Mouse (Mus musculus): Measurements from ENCODE around the gene Ldlrad3. TPM values are rescaled to one million over a fixed set of nuclear protein-coding genes. Genes with fewer than 3 reads are reported as not detected.
A peak's percentile ranks its signal among the peaks of the same experiment; 100 is the strongest.

Gene Ldlrad3
- polyA plus RNA-seq, 1 experiment from 2014 or later: 24.6 TPM

DNA sequence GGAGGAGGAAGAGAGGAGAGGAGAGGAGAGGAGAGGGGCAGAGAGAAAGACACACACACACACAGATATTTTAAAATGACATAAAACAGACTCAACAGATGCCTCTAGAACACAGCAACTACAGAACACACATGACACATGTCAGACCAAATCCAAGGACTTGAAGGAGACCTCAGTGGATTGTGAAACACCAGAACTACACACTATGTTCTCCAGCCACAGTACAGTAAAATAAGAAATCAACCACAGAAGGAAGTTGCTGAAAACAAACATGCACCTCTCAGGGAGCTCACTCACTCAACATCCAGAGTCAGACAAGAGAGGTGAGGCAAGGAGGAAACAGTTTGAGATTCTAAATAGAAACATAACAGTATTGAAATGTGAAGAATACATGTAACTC is 103.4 kb downstream of the Ldlrad3 start:
- Histone ChIP-seq H3K36me3 (ENCODE audit: control insufficient read depth, insufficient read depth, low read length) (no peaks in the 10 kb centered on the region), H3K4me2 (ENCODE audit: low read length) (no peak overlapping the region), H3K27me3 (replicated peaks; ENCODE audit: control insufficient read depth, insufficient read depth, low read length) (no peaks in the 10 kb centered on the region), H3K4me1 (ENCODE audit: control insufficient read depth, insufficient read depth, low read depth, low read length) (no peaks in the 10 kb centered on the region), H3K4me3 (ENCODE audit: low read length) (no peak overlapping the region), H3K9ac (ENCODE audit: low read depth, low read length) (no peak overlapping the region), H3K27ac (ENCODE audit: low read depth, low read length) (no peak overlapping the region), H3K9me3 (ENCODE audit: control insufficient read depth, low read length) (no peaks in the 10 kb centered on the region)
- ATAC-seq: no peak

- Histone ChIP-seq H3K36me3 (ENCODE audit: control insufficient read depth, insufficient read depth, low read length) (no peaks in the 10 kb centered on the region), H3K9me3 (ENCODE audit: control insufficient read depth, low read length) (no peaks in the 10 kb centered on the region; the same call in 1 of the 2 replicates), H3K9ac (ENCODE audit: low read depth, low read length) (no peak overlapping the region), H3K4me2 (ENCODE audit: low read length) (no peak overlapping the region), H3K4me3 (ENCODE audit: low read length) (no peak overlapping the region), H3K4me1 (ENCODE audit: control insufficient read depth, insufficient read depth, low read depth, low read length) (no peaks in the 10 kb centered on the region), H3K27ac (ENCODE audit: low read depth, low read length) (no peak overlapping the region), H3K27me3 (replicated peaks; ENCODE audit: control insufficient read depth, insufficient read depth, low read length) (no peaks in the 10 kb centered on the region)
- 44% methylated on average over 4 of the region's 4 CpGs for WGBS
- ATAC-seq: peak; percentile 42; the same call in 1 of the 2 replicates
These were observed 108.6 kb downstream of the Ldlrad3 start for GRCm38 (mm10) chr2:102077554-102077953.

- ATAC-seq: no peak
- WGBS: 97% methylated on average over 6 of the region's 6 CpGs
- Histone ChIP-seq H3K9me3 (ENCODE audit: control insufficient read depth, low read length) (no peaks in the 10 kb centered on the region; the same call in 1 of the 2 replicates), H3K4me3 (ENCODE audit: low read length) (no peak overlapping the region), H3K27ac (ENCODE audit: low read depth, low read length) (no peak overlapping the region), H3K9ac (ENCODE audit: low read depth, low read length) (no peak overlapping the region), H3K27me3 (replicated peaks; ENCODE audit: control insufficient read depth, insufficient read depth, low read length) (no peaks in the 10 kb centered on the region), H3K36me3 (ENCODE audit: control insufficient read depth, insufficient read depth, low read length) (no peaks in the 10 kb centered on the region), H3K4me2 (ENCODE audit: low read length) (no peak overlapping the region), H3K4me1 (ENCODE audit: control insufficient read depth, insufficient read depth, low read depth, low read length) (no peaks in the 10 kb centered on the region; the same call in 1 of the 2 replicates)
These were observed 109.9 kb downstream of the Ldlrad3 start for GRCm38 (mm10) chr2:102076237-102076636.

DNA sequence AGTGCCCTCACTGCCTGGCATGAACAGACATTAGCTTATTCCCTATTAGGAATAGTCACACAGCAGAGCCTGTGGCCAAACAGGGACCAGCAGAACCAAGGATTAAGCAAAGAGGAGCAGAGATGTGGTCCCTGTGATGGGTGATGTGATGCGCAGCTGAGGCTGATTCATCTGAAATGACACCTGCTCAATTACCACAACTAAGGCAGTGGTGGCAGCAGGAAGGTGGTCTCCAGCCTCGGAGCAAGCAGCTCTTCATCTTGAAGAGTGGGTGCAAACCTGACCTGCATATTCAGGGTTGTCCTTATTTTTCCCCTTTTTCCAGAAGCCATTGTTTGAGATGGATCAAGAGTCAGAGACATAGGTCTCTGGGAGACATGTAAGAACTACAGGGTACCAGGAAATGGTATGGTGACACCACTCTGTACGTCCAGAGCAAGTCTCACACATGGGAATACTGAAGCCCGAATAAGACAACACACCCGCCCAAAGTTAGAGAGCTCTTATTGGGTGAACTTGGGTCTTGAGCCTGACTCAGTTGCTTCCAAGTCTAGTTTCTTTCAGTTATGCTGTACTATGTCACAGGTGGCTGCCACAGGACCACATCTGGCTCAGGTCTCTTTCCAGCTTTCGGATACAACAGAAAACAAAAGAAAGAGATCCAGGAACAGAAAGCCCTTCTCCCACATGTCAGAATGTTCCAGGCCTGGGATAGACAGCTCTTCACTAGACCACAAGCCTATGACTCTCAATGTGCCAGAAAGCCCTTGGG is 112.7 kb downstream of the Ldlrad3 start:
- no peak overlapping the region for H3K9ac ChIP-seq (ENCODE audit: low read depth, low read length)
- no peaks in the 10 kb centered on the region; the same call in 1 of the 2 replicates for H3K4me1 ChIP-seq (ENCODE audit: control insufficient read depth, insufficient read depth, low read depth, low read length)
- ATAC-seq: no peak
- H3K9me3 ChIP-seq (ENCODE audit: control insufficient read depth, low read length): no peaks in the 10 kb centered on the region; the same call in 1 of the 2 replicates
- no peaks in the 10 kb centered on the region for H3K27me3 ChIP-seq (replicated peaks; ENCODE audit: control insufficient read depth, insufficient read depth, low read length)
- no peak overlapping the region for H3K27ac ChIP-seq (ENCODE audit: low read depth, low read length)
- H3K4me2 ChIP-seq (ENCODE audit: low read length): no peak overlapping the region
- no peak overlapping the region for H3K4me3 ChIP-seq (ENCODE audit: low read length)
- WGBS: 94% methylated on average over 6 of the region's 6 CpGs
- no peaks in the 10 kb centered on the region for H3K36me3 ChIP-seq (ENCODE audit: control insufficient read depth, insufficient read depth, low read length)

- Histone ChIP-seq H3K4me3 (ENCODE audit: low read length) (no peak overlapping the region), H3K9me3 (ENCODE audit: control insufficient read depth, low read length) (no peaks in the 10 kb centered on the region; the same call in 1 of the 2 replicates), H3K4me1 (ENCODE audit: control insufficient read depth, insufficient read depth, low read depth, low read length) (no peaks in the 10 kb centered on the region; the same call in 1 of the 2 replicates), H3K9ac (ENCODE audit: low read depth, low read length) (no peak overlapping the region), H3K36me3 (ENCODE audit: control insufficient read depth, insufficient read depth, low read length) (no peaks in the 10 kb centered on the region), H3K27me3 (replicated peaks; ENCODE audit: control insufficient read depth, insufficient read depth, low read length) (no peaks in the 10 kb centered on the region), H3K4me2 (ENCODE audit: low read length) (no peak overlapping the region), H3K27ac (ENCODE audit: low read depth, low read length) (no peak overlapping the region)
- no peak for ATAC-seq
- WGBS: 74% methylated on average over 4 of the region's 4 CpGs
These were observed 113.3 kb downstream of the Ldlrad3 start for GRCm38 (mm10) chr2:102072859-102073258.

- Histone ChIP-seq H3K27ac (ENCODE audit: low read depth, low read length) (no peak overlapping the region), H3K4me3 (ENCODE audit: low read length) (no peak overlapping the region), H3K4me1 (ENCODE audit: control insufficient read depth, insufficient read depth, low read depth, low read length) (no peaks in the 10 kb centered on the region; the same call in 1 of the 2 replicates), H3K9me3 (ENCODE audit: control insufficient read depth, low read length) (no peaks in the 10 kb centered on the region), H3K36me3 (ENCODE audit: control insufficient read depth, insufficient read depth, low read length) (no peaks in the 10 kb centered on the region), H3K9ac (ENCODE audit: low read depth, low read length) (no peak overlapping the region), H3K4me2 (ENCODE audit: low read length) (no peak overlapping the region), H3K27me3 (replicated peaks; ENCODE audit: control insufficient read depth, insufficient read depth, low read length) (no peaks in the 10 kb centered on the region)
- WGBS: 58% methylated on average over 10 of the region's 10 CpGs
- ATAC-seq: no peak; the same call in 1 of the 2 replicates
These were observed 115.0 kb downstream of the Ldlrad3 start for GRCm38 (mm10) chr2:102071022-102071717.

GRCm38 (mm10) chr2:102064826-102065441 is 121.3 kb downstream of the Ldlrad3 start:
- H3K36me3 ChIP-seq (ENCODE audit: control insufficient read depth, insufficient read depth, low read length): no peaks in the 10 kb centered on the region
- H3K27me3 ChIP-seq (replicated peaks; ENCODE audit: control insufficient read depth, insufficient read depth, low read length): no peaks in the 10 kb centered on the region
- no peaks in the 10 kb centered on the region for H3K9me3 ChIP-seq (ENCODE audit: control insufficient read depth, low read length)
- no peaks in the 10 kb centered on the region for H3K4me1 ChIP-seq (ENCODE audit: control insufficient read depth, insufficient read depth, low read depth, low read length)
- H3K9ac ChIP-seq (ENCODE audit: low read depth, low read length): no peak overlapping the region
- WGBS: 85% methylated on average over 8 of the region's 8 CpGs
- H3K27ac ChIP-seq (ENCODE audit: low read depth, low read length): no peak overlapping the region
- H3K4me2 ChIP-seq (ENCODE audit: low read length): no peak overlapping the region
- no peak overlapping the region for H3K4me3 ChIP-seq (ENCODE audit: low read length)
- ATAC-seq: no peak

GRCm38 (mm10) chr2:102063906-102064505 is 122.2 kb downstream of the Ldlrad3 start:
- Histone ChIP-seq H3K27ac (ENCODE audit: low read depth, low read length) (no peak overlapping the region), H3K9ac (ENCODE audit: low read depth, low read length) (no peak overlapping the region), H3K27me3 (replicated peaks; ENCODE audit: control insufficient read depth, insufficient read depth, low read length) (no peaks in the 10 kb centered on the region), H3K4me1 (ENCODE audit: control insufficient read depth, insufficient read depth, low read depth, low read length) (no peaks in the 10 kb centered on the region), H3K4me3 (ENCODE audit: low read length) (no peak overlapping the region), H3K9me3 (ENCODE audit: control insufficient read depth, low read length) (no peaks in the 10 kb centered on the region), H3K36me3 (ENCODE audit: control insufficient read depth, insufficient read depth, low read length) (no peaks in the 10 kb centered on the region), H3K4me2 (ENCODE audit: low read length) (no peak overlapping the region)
- whole genome bisulfite sequencing: 89% methylated on average over 7 of the region's 7 CpGs
- no peak for ATAC-seq
